ENCODE assay signal across 12 mouse cellular contexts in the genomic region with DNA sequence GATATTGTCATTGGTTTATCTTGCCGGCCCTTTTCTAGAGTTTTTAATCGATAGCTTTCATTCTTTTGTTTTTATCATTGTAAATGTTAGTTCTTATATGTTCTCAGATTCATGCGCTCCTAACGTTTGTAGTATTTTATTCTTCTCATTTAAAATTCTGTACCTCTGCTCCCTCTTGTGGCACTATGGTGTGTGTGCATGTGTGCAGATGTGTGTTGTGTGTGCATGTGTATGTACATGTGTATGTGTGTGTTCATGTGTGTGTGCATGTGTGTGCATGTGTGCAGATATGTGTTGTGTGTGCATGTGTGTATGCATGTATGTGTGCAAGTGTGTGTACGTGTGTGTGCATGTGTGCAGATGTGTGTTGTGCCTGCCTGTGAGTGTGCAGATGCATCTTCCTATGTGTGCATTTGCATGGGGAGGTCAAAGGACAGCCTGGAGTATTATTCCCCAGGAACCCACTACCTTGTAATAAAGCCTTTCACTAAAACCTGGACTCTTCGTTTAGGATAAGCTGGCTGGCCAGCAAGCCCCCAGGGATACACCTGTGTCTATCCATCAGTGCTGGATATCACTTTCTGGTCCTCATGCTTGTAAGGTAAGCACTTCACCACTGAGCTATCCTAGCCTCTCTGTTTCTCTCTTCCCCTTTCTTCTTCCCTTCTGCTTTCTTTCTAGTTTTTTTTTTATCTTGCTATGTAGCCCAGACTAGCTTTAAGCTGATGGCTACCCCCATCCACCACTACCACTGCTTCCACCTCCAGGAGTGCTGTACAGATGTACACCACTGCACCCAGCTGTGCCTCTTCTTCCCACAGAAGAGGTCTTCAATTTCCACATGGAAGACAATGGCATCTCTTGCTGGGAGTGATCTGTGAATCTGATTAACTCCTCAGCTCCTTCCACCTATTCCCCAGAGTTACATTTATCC. TPM values are rescaled to one million over a fixed set of nuclear protein-coding genes. Genes with fewer than 3 reads are reported as not detected.
DNase-seq lines count a peak whose midpoint lies in the region; ATAC-seq and TF ChIP-seq lines count a peak whose summit lies in the region.
"Had no signal": no experiment of that assay in that cellular context is flagged by ENCODE, and none has a peak within 500 bp of the region (broad histone marks: within the 10 kb centered on the region; RNA-seq: fewer than 3 reads in every experiment).

No protein-coding gene starts in this region.

- DNase-seq in heart, adult 2 months: no peak
- DNase-seq in heart, postnatal 14 days: no peak
- DNase-seq in lung, adult 2 months: no peak
- no peak for DNase-seq in lung, postnatal 10 days
- no peak for DNase-seq in liver, embryonic 14.5 days (ENCODE audit: low read depth in 3 of 3, low spot score in 3 of 3)
- DNase-seq: kidney, adult 11 months; thymus, adult 2 months had no signal

- H3K79me2 ChIP-seq in heart, adult 2 months (replicated peaks; ENCODE audit: control insufficient read depth, insufficient read depth, low read length): no peaks in the 10 kb centered on the region

- intact Hi-C loops in heart, adult 2 months (cut with DNase I): loop anchor here (5.0 to 10.0 kb wide), 2 partner anchors 50 to 328 kb away; partner anchors contain the start of gene Tm2d3
- intact Hi-C loops in heart, postnatal 14 days (cut with DNase I): loop anchor here (5.0 kb wide), 3 partner anchors 185 to 430 kb away; no protein-coding TSS in a partner anchor

- H3K36me3 ChIP-seq in heart, adult 2 months (ENCODE audit: control insufficient read depth, insufficient read depth, low read length): no peaks in the 10 kb centered on the region
- no peaks in the 10 kb centered on the region for H3K36me3 ChIP-seq in E14TG2a.4 (ENCODE audit: insufficient read depth, low read length)
- H3K36me3 ChIP-seq in liver, embryonic 14.5 days (replicated peaks; ENCODE audit: control insufficient read depth, insufficient read depth, low read depth): peaks cover 7% of the 10 kb centered on the region

- H3K4me2 ChIP-seq in liver, embryonic 14.5 days (ENCODE audit: low read depth): no peak overlapping the region
- H3K4me2 ChIP-seq: limb, embryonic 13.5 days had no signal

- H3K27ac ChIP-seq in heart, adult 2 months: no peak overlapping the region
- H3K27ac ChIP-seq in liver, embryonic 14.5 days: no peak overlapping the region
- H3K27ac ChIP-seq: limb, embryonic 13.5 days had no signal

- no peak overlapping the region for H3K4me3 ChIP-seq in heart, adult 2 months
- H3K4me3 ChIP-seq in lung, adult 2 months (replicated peaks; ENCODE audit: extremely low read depth, low read depth, low read length): no peak overlapping the region
- H3K4me3 ChIP-seq in E14TG2a.4 (replicated peaks; ENCODE audit: low read length): no peak overlapping the region
- H3K4me3 ChIP-seq in liver, embryonic 14.5 days (ENCODE audit: insufficient read depth in 1 of 2, low read depth in 2 of 2, low read length in 2 of 2): no peak overlapping the region
- H3K4me3 ChIP-seq: limb, embryonic 13.5 days; myocyte had no signal

- TF ChIP-seq CTCF in heart, adult 2 months (IDR thresholded peaks at IDR 0.05): peak; percentile 64
- TF ChIP-seq CTCF in lung, adult 2 months (IDR thresholded peaks at IDR 0.05; ENCODE audit: insufficient read depth, low read length): peak; percentile 8; the same call in 1 of the 2 replicates
- peak; percentile 30; the same call in 1 of the 2 replicates for TF ChIP-seq CTCF in E14TG2a.4 (conservative IDR thresholded peaks at IDR 0.05; ENCODE audit: low read length)
- TF ChIP-seq CTCF in liver, embryonic 14.5 days (IDR thresholded peaks at IDR 0.05; ENCODE audit: low read depth): peak; percentile 81

- H3K9me3 ChIP-seq in E14TG2a.4 (ENCODE audit: low read length): peaks cover 9% of the 10 kb centered on the region
- no peaks in the 10 kb centered on the region for H3K9me3 ChIP-seq in liver, embryonic 14.5 days (ENCODE audit: control insufficient read depth, low read length)
- H3K9me3 ChIP-seq: limb, embryonic 13.5 days had no signal

- TF ChIP-seq EP300 in heart, adult 2 months (IDR thresholded peaks at IDR 0.05; ENCODE audit: insufficient read depth, low read depth, low read length): no peak
- TF ChIP-seq EP300 in liver, embryonic 14.5 days (IDR thresholded peaks at IDR 0.05; ENCODE audit: low read depth): no peak

- no peak for ATAC-seq in liver, embryonic 14.5 days (ENCODE audit: insufficient read depth)
- ATAC-seq in inflammation-experienced regulatory T-cells, adult 6 months: no peak
- no peak for ATAC-seq in monocyte, adult 5-6 weeks (replicated peaks; ENCODE audit: insufficient number of reproducible peaks, low FRiP score, low TSS enrichment, poor library complexity, severe bottlenecking)

- no peak overlapping the region for H3K9ac ChIP-seq in heart, adult 2 months (ENCODE audit: low read depth, low read length)
- H3K9ac ChIP-seq in liver, embryonic 14.5 days (replicated peaks): no peak overlapping the region
- H3K9ac ChIP-seq: limb, embryonic 13.5 days had no signal

- peaks cover 2% of the 10 kb centered on the region; the same call in 1 of the 2 replicates for H3K4me1 ChIP-seq in heart, adult 2 months (ENCODE audit: control insufficient read depth, insufficient read depth, low read length)
- peaks cover 3% of the 10 kb centered on the region; the same call in 1 of the 2 replicates for H3K4me1 ChIP-seq in lung, adult 2 months (ENCODE audit: control insufficient read depth, insufficient read depth, low read length)
- peaks cover 5% of the 10 kb centered on the region for H3K4me1 ChIP-seq in E14TG2a.4 (replicated peaks; ENCODE audit: low read depth, low read length)
- peaks cover 41 to 49% of the 10 kb centered on the region in 2 experiments for H3K4me1 ChIP-seq in liver, embryonic 14.5 days (replicated peaks; ENCODE audit: control insufficient read depth in 2 of 2, insufficient read depth in 2 of 2, low read length in 1 of 2)

- H3K27me3 ChIP-seq in heart, adult 2 months (ENCODE audit: control insufficient read depth, insufficient read depth, low read length): no peaks in the 10 kb centered on the region
- peaks cover 15% of the 10 kb centered on the region for H3K27me3 ChIP-seq in E14TG2a.4 (ENCODE audit: insufficient read depth, low read length)
- H3K27me3 ChIP-seq in liver, embryonic 14.5 days (ENCODE audit: control insufficient read depth, insufficient read depth, low read length): no peaks in the 10 kb centered on the region

- no peak for TF ChIP-seq POLR2A in heart, adult 2 months (IDR thresholded peaks at IDR 0.05; ENCODE audit: insufficient read depth, low read depth, low read length)
- no peak for TF ChIP-seq POLR2A in lung, adult 2 months (IDR thresholded peaks at IDR 0.05; ENCODE audit: borderline replicate concordance, extremely low read depth, low read depth, low read length)

- 72% methylated on average over 6 of the region's 6 CpGs for WGBS in heart, adult 2 months
- 69% methylated on average over 6 of the region's 6 CpGs for WGBS in lung, adult 2 months
- WGBS in liver, embryonic 14.5 days (ENCODE audit: insufficient replicate concordance): 49% methylated on average over 6 of the region's 6 CpGs

RNA-seq across cellular contexts. Expression of gene Tarsl2, which starts 2.1 kb away (rescaled TPM):
- 10 to 100 TPM; 29.8 to 33.4 TPM for total RNA-seq in heart, adult 2 months (2021)
- 9.8 and 16.3 TPM in 2 replicates for polyA plus RNA-seq in heart, adult 2 months (2012; rRNA removed)
- total RNA-seq in heart, postnatal 14 days (2021): 10 to 100 TPM; 26.8 to 27.6 TPM
- 3.8 and 4.1 TPM in 2 replicates for polyA plus RNA-seq in lung, adult 2 months (2012; rRNA removed)
- polyA plus RNA-seq in liver, embryonic 14.5 days (2012; rRNA removed): 6.3 and 10.7 TPM in 2 replicates
- 18.2 and 22.9 TPM in 2 replicates for polyA plus RNA-seq in liver, embryonic 14.5 days (2014; fragmentation: Nextera tagmentation; extraction: Ambion mirVana)
- polyA plus RNA-seq in inflammation-experienced regulatory T-cells, adult 6 months (2017; shearing (Covaris generic)): 1 to 10 TPM in 2 of 3 experiments, under 1 TPM in 1; 0.92 to 2.1 (median 1.7) TPM
- total RNA-seq in monocyte, adult 5-6 weeks (2017): 0.85 to 5.6 TPM (median 3.8 TPM) in 3 replicates

RNA-seq across cellular contexts. Expression of gene Tm2d3, which starts 48.3 kb away (rescaled TPM):
- total RNA-seq in heart, adult 2 months (2021): 10 to 100 TPM; 21.2 to 24.0 TPM
- 51.2 and 90.8 TPM in 2 replicates for polyA plus RNA-seq in heart, adult 2 months (2012; rRNA removed)
- 10 to 100 TPM; 17.7 to 18.4 TPM for total RNA-seq in heart, postnatal 14 days (2021)
- polyA plus RNA-seq in lung, adult 2 months (2012; rRNA removed): 85.5 and 92.1 TPM in 2 replicates
- polyA plus RNA-seq in liver, embryonic 14.5 days (2012; rRNA removed): 34.3 and 41.9 TPM in 2 replicates
- polyA plus RNA-seq in liver, embryonic 14.5 days (2014; fragmentation: Nextera tagmentation; extraction: Ambion mirVana): 33.6 and 34.6 TPM in 2 replicates
- 10 to 100 TPM; 83.6 to 99.5 (median 99.3) TPM for polyA plus RNA-seq in inflammation-experienced regulatory T-cells, adult 6 months (2017; shearing (Covaris generic))
- 24.1 to 61.5 TPM (median 39.1 TPM) in 3 replicates for total RNA-seq in monocyte, adult 5-6 weeks (2017)

Comparison
In these comparisons a context has a peak if more than half of its experiments do, and no peak if none do; other contexts are left out.
1. CTCF ChIP-seq: peak in every context shown above with its lines; median percentile 81 in liver, embryonic 14.5 days; 64 in heart, adult 2 months; 30 in E14TG2a.4; 8 in lung, adult 2 months.